Mouse (Mus musculus): ENCODE measurements around the gene Klhl21. TPM values are rescaled to one million over a fixed set of nuclear protein-coding genes. Genes with fewer than 3 reads are reported as not detected.

Gene Klhl21
- polyA plus RNA-seq, 1 experiment from 2014 or later: 3.6 TPM

GRCm38 (mm10) chr4:151997701-151998100, 10.9 kb upstream of the Klhl21 start:
- WGBS: 81% methylated on average over 3 of the region's 3 CpGs
- no peak for ATAC-seq (replicated peaks)
- Histone ChIP-seq H3K9me3 (no peaks in the 10 kb centered on the region), H3K4me2 (peak overlapping the region; percentile 95), H3K4me1 (peaks cover 22% of the 10 kb centered on the region), H3K36me3 (replicated peaks) (no peaks in the 10 kb centered on the region), H3K27ac (no peak overlapping the region), H3K9ac (no peak overlapping the region), H3K4me3 (peak overlapping the region; percentile 97; the same call in 1 of the 2 replicates), H3K27me3 (replicated peaks) (no peaks in the 10 kb centered on the region)

- no peak overlapping the region for H3K4me2 ChIP-seq
- H3K36me3 ChIP-seq (replicated peaks): no peaks in the 10 kb centered on the region
- 63% methylated on average over 3 of the region's 3 CpGs for WGBS
- no peak overlapping the region for H3K9ac ChIP-seq
- H3K27ac ChIP-seq: no peak overlapping the region
- H3K4me3 ChIP-seq: no peak overlapping the region
- H3K4me1 ChIP-seq: peaks cover 13% of the 10 kb centered on the region
- no peak for ATAC-seq (replicated peaks)
- H3K27me3 ChIP-seq (replicated peaks): no peaks in the 10 kb centered on the region
- no peaks in the 10 kb centered on the region for H3K9me3 ChIP-seq
Observed at GRCm38 (mm10) chr4:151999481-151999880, 9.1 kb upstream of the Klhl21 start.

GRCm38 (mm10) chr4:152000906-152001305, 7.7 kb upstream of the Klhl21 start:
- Histone ChIP-seq H3K4me1 (peaks cover 9% of the 10 kb centered on the region), H3K36me3 (replicated peaks) (no peaks in the 10 kb centered on the region), H3K9ac (no peak overlapping the region), H3K4me3 (no peak overlapping the region), H3K9me3 (no peaks in the 10 kb centered on the region), H3K27ac (no peak overlapping the region), H3K27me3 (replicated peaks) (no peaks in the 10 kb centered on the region), H3K4me2 (no peak overlapping the region)
- ATAC-seq (replicated peaks): no peak
- WGBS: 62% methylated on average over 4 of the region's 4 CpGs

- Histone ChIP-seq H3K36me3 (replicated peaks) (no peaks in the 10 kb centered on the region), H3K4me2 (no peak overlapping the region), H3K27me3 (replicated peaks) (0 out of 2 replicates have a peak, but pooled peaks cover 2% of the 10 kb centered on the region), H3K4me1 (peaks cover 9% of the 10 kb centered on the region), H3K4me3 (no peak overlapping the region), H3K9ac (no peak overlapping the region), H3K27ac (no peak overlapping the region), H3K9me3 (no peaks in the 10 kb centered on the region)
- ATAC-seq (replicated peaks): no peak
- 57% methylated on average over 4 of the region's 4 CpGs for WGBS
Observed at GRCm38 (mm10) chr4:152001335-152001734, 7.3 kb upstream of the Klhl21 start.

- Histone ChIP-seq H3K9ac (no peak overlapping the region), H3K36me3 (replicated peaks) (no peaks in the 10 kb centered on the region), H3K4me3 (no peak overlapping the region), H3K4me2 (no peak overlapping the region), H3K27me3 (replicated peaks) (peaks cover 9% of the 10 kb centered on the region; the same call in 1 of the 2 replicates), H3K4me1 (peaks cover 8% of the 10 kb centered on the region), H3K27ac (no peak overlapping the region), H3K9me3 (no peaks in the 10 kb centered on the region)
- ATAC-seq (replicated peaks): no peak
- WGBS: 93% methylated on average over 3 of the region's 3 CpGs
Observed at GRCm38 (mm10) chr4:152002063-152002462, 6.5 kb upstream of the Klhl21 start.

- H3K27ac ChIP-seq: no peak overlapping the region
- no peak for ATAC-seq (replicated peaks)
- peaks cover 33% of the 10 kb centered on the region for H3K4me1 ChIP-seq
- H3K4me3 ChIP-seq: no peak overlapping the region
- no peaks in the 10 kb centered on the region for H3K9me3 ChIP-seq
- no peaks in the 10 kb centered on the region for H3K36me3 ChIP-seq (replicated peaks)
- H3K9ac ChIP-seq: no peak overlapping the region
- peaks cover 21% of the 10 kb centered on the region; the same call in 1 of the 2 replicates for H3K27me3 ChIP-seq (replicated peaks)
- 81% methylated on average over 6 of the region's 6 CpGs for WGBS
- H3K4me2 ChIP-seq: no peak overlapping the region
Observed at GRCm38 (mm10) chr4:152006137-152006536, 2.5 kb upstream of the Klhl21 start.

GRCm38 (mm10) chr4:152006812-152007211, 1.8 kb upstream of the Klhl21 start:
- 15% methylated on average over 3 of the region's 3 CpGs for WGBS

GRCm38 (mm10) chr4:152007481-152008147, 989 bp upstream of the Klhl21 start:
- Histone ChIP-seq H3K9me3 (no peaks in the 10 kb centered on the region), H3K27me3 (replicated peaks) (peaks cover 26% of the 10 kb centered on the region; the same call in 1 of the 2 replicates), H3K4me1 (peaks cover 37% of the 10 kb centered on the region), H3K36me3 (replicated peaks) (no peaks in the 10 kb centered on the region), H3K9ac (no peak overlapping the region), H3K27ac (no peak overlapping the region), H3K4me3 (peak overlapping the region; percentile 69), H3K4me2 (peak overlapping the region; percentile 98)
- WGBS: 6% methylated on average over 8 of the region's 8 CpGs
- no peak for ATAC-seq (replicated peaks)

More at GRCm38 (mm10) chr4:152006812-152007211, 1.8 kb upstream of the Klhl21 start:
- Histone ChIP-seq H3K4me1 (peaks cover 37% of the 10 kb centered on the region), H3K36me3 (replicated peaks) (no peaks in the 10 kb centered on the region), H3K4me3 (no peak overlapping the region), H3K9ac (no peak overlapping the region), H3K27ac (no peak overlapping the region), H3K9me3 (no peaks in the 10 kb centered on the region), H3K27me3 (replicated peaks) (peaks cover 26% of the 10 kb centered on the region; the same call in 1 of the 2 replicates), H3K4me2 (no peak overlapping the region)
- no peak for ATAC-seq (replicated peaks)

GRCm38 (mm10) chr4:152008148-152008500, 479 bp upstream of the Klhl21 start:
- Histone ChIP-seq H3K9me3 (no peaks in the 10 kb centered on the region), H3K4me3 (peak overlapping the region; percentile 69), H3K27ac (no peak overlapping the region), H3K9ac (no peak overlapping the region), H3K27me3 (replicated peaks) (peaks cover 26% of the 10 kb centered on the region; the same call in 1 of the 2 replicates), H3K4me2 (peak overlapping the region; percentile 98), H3K4me1 (peaks cover 37% of the 10 kb centered on the region), H3K36me3 (replicated peaks) (no peaks in the 10 kb centered on the region)
- ATAC-seq (replicated peaks): no peak
- WGBS: under 1% methylated on average over 14 of the region's 14 CpGs

GRCm38 (mm10) chr4:152009076-152010051, 761 bp downstream of the Klhl21 start:
- ATAC-seq (replicated peaks): peak; percentile 81
- peak overlapping the region; percentile 98 for H3K4me2 ChIP-seq
- peaks cover 26% of the 10 kb centered on the region; the same call in 1 of the 2 replicates for H3K27me3 ChIP-seq (replicated peaks)
- H3K9ac ChIP-seq: peak overlapping the region; percentile 45
- under 1% methylated on average over 115 of the region's 115 CpGs for WGBS
- H3K36me3 ChIP-seq (replicated peaks): no peaks in the 10 kb centered on the region
- H3K9me3 ChIP-seq: no peaks in the 10 kb centered on the region
- peaks cover 37% of the 10 kb centered on the region for H3K4me1 ChIP-seq
- H3K27ac ChIP-seq: peak overlapping the region; percentile 78
- H3K4me3 ChIP-seq: peak overlapping the region; percentile 69

- Histone ChIP-seq H3K9me3 (no peaks in the 10 kb centered on the region), H3K36me3 (replicated peaks) (no peaks in the 10 kb centered on the region), H3K27ac (no peak overlapping the region), H3K27me3 (replicated peaks) (peaks cover 26% of the 10 kb centered on the region; the same call in 1 of the 2 replicates), H3K4me3 (peak overlapping the region; percentile 69), H3K9ac (peak overlapping the region; percentile 45), H3K4me1 (peaks cover 37% of the 10 kb centered on the region), H3K4me2 (peak overlapping the region; percentile 98)
- no peak for ATAC-seq (replicated peaks)
- 2% methylated on average over 10 of the region's 10 CpGs for WGBS
Observed at GRCm38 (mm10) chr4:152010091-152010706, 1.6 kb downstream of the Klhl21 start.

- no peak overlapping the region for H3K9ac ChIP-seq
- no peak for ATAC-seq (replicated peaks)
- H3K36me3 ChIP-seq (replicated peaks): no peaks in the 10 kb centered on the region
- H3K4me3 ChIP-seq: peak overlapping the region; percentile 69
- H3K4me2 ChIP-seq: peak overlapping the region; percentile 98
- H3K27me3 ChIP-seq (replicated peaks): peaks cover 26% of the 10 kb centered on the region; the same call in 1 of the 2 replicates
- H3K9me3 ChIP-seq: no peaks in the 10 kb centered on the region
- 10% methylated on average over 13 of the region's 13 CpGs for WGBS
- H3K27ac ChIP-seq: no peak overlapping the region
- H3K4me1 ChIP-seq: peaks cover 37% of the 10 kb centered on the region
Observed at GRCm38 (mm10) chr4:152010707-152011134, 2.1 kb downstream of the Klhl21 start.
